Mouse (Mus musculus) liver, embryonic 14.5 days (tissue): Measurements from ENCODE around the gene Mid1.
"Not testable (repeated sequence)": the region's sequence is repeated elsewhere in the genome, so short reads cannot be mapped to it uniquely, and the experiment has no call there.

Experiments used
- CTCF ChIP-seq: IDR thresholded peaks from 2 replicates; pipeline ENCODE4 v1.5.1; 2016; ENCODE audit warnings: antibody characterized with exemption, low read depth, control low read depth
- EP300 ChIP-seq: IDR thresholded peaks from 2 replicates; pipeline ENCODE4 v1.6.1; 2016; ENCODE audit warnings: antibody characterized with exemption, low read depth

DNA sequence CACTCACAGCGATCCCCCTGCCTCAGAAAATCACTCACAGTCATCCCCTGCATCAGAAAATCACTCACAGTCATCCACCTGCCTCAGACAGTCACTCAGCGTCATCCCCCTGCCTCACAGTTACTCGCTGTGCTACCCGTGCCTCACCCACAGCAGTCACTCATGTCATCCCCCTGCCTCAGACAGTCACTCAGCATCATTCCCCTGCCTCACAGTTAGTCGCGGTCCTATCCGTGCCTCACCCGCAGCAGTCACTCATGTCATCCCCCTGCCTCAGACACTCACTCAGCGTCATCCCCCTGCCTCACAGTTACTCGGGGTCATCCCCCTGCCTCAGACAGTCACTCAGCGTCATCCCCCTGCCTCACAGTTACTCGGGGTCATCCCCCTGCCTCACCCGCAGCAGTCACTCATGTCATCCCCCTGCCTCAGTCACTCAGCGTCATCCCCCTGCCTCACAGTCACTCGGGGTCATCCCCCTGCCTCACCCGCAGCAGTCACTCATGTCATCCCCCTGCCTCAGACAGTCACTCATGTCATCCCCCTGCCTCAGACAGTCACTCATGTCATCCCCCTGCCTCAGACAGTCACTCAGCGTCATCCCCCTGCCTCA lies 311.0 kb downstream of the Mid1 start:
- not testable (repeated sequence) for TF ChIP-seq CTCF, EP300
